Mouse (Mus musculus): ENCODE results near the gene Cry2.

- no peak for TF ChIP-seq CTCF (IDR thresholded peaks at IDR 0.05; ENCODE audit: low read depth)
- no peak for TF ChIP-seq EP300 (IDR thresholded peaks at IDR 0.05; ENCODE audit: low read depth)
These were observed 517 bp upstream of the Cry2 start for GRCm38 (mm10) chr2:92434375-92434745.

Data from liver, embryonic 14.5 days (tissue).